Mouse (Mus musculus) stomach, postnatal 0 days (tissue): Measurements from ENCODE around the gene Lifr.

Source experiments
- CTCF ChIP-seq: IDR thresholded peaks from 2 replicates; pipeline ENCODE4 v1.5.1; 2016; ENCODE audit warnings: antibody characterized with exemption, low read depth, mild to moderate bottlenecking, moderate library complexity
- EP300 ChIP-seq: optimal IDR thresholded peaks from 2 replicates; pipeline ENCODE3; 2016; ENCODE audit warnings: antibody characterized with exemption

DNA sequence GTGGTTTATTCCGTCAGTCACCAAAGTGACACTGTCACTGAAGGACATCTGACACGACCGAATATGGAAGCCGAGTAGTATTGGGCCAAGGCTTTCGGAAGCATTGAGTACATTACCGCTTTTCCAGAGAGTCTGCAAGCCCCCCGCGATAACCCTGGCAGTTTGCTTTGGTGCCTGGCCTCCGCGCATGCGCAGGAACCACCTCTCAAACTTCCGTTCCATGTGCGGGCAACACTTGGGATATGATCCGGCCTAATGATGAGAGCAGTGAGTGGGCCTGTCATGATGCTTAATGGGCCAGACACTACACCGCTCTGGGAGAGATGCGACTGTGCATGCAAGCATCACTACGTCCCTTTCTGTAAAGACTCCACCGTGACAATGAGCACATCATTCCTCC is 59.4 kb downstream of the Lifr start:
- TF ChIP-seq EP300 (no peak), CTCF (no peak)
